Mouse (Mus musculus) ES-E14 (cell line): ENCODE measurements around the gene Duoxa1. TPM values are rescaled to one million over a fixed set of nuclear protein-coding genes. Genes with fewer than 3 reads are reported as not detected.

Experiments
- DNase-seq: peaks from one replicate; pipeline ENCODE4 v3.0.0-alpha.2; 2013; ENCODE audit warnings: low read depth, low spot score
- H3K27ac ChIP-seq: 2 replicates; pipeline ENCODE4 v1.5.1; 2012; ENCODE audit warnings: low read depth, mild to moderate bottlenecking, low read length, moderate library complexity, mixed read lengths; ENCODE audit not compliant: poor library complexity, insufficient read depth, severe bottlenecking
- H3K36me3 ChIP-seq: 2 replicates; pipeline ENCODE4 v1.6.1; 2012; ENCODE audit warnings: mild to moderate bottlenecking, low read length, moderate library complexity, mixed read lengths; ENCODE audit not compliant: control insufficient read depth, poor library complexity, insufficient read depth, severe bottlenecking
- H3K4me1 ChIP-seq, 2 experiments: fragments of 150-350 bp in 1 of 2; sonication (generic) in 1 of 2; 2 replicates each; pipeline ENCODE4 v1.6.1; 2012; ENCODE audit warnings: low read length in 2 of 2, mild to moderate bottlenecking in 1 of 2, mixed read lengths in 1 of 2; ENCODE audit not compliant: control insufficient read depth in 2 of 2, insufficient read depth in 2 of 2, poor library complexity in 1 of 2
- H3K4me3 ChIP-seq, 2 experiments: fragments of 150-350 bp in 1 of 2; sonication (generic) in 1 of 2; 2 replicates each; pipeline ENCODE4 v1.5.1; 2012; ENCODE audit warnings: low read length in 2 of 2, low read depth in 1 of 2, mild to moderate bottlenecking in 1 of 2, mixed read lengths in 1 of 2; ENCODE audit not compliant: insufficient read depth in 1 of 2, poor library complexity in 1 of 2, severe bottlenecking in 1 of 2
- H3K9ac ChIP-seq: 2 replicates; pipeline ENCODE4 v1.6.1; 2012; ENCODE audit warnings: low read depth, mild to moderate bottlenecking, low read length, mixed read lengths; ENCODE audit not compliant: poor library complexity, insufficient read depth, severe bottlenecking
- H3K9me3 ChIP-seq: fragments of 150-350 bp; sonication (generic); 2 replicates; pipeline ENCODE4 v1.6.1; 2012; ENCODE audit warnings: low read depth, mild to moderate bottlenecking, low read length; ENCODE audit not compliant: control insufficient read depth, insufficient read depth
- CHD2 ChIP-seq: IDR thresholded peaks from 2 replicates; pipeline ENCODE4 v1.6.1; 2014; ENCODE audit warnings: mild to moderate bottlenecking, low read depth, low read length, inconsistent platforms
- HCFC1 ChIP-seq: IDR thresholded peaks from 2 replicates; pipeline ENCODE4 v1.6.1; 2012; ENCODE audit warnings: low read length, inconsistent platforms, borderline replicate concordance; ENCODE audit not compliant: insufficient read depth
- MAFK ChIP-seq: IDR thresholded peaks from 2 replicates; pipeline ENCODE4 v1.6.1; 2014; ENCODE audit warnings: mild to moderate bottlenecking, low read depth, low read length, inconsistent platforms; ENCODE audit not compliant: insufficient read depth
- ZC3H11A ChIP-seq: IDR thresholded peaks from 2 replicates; pipeline ENCODE4 v1.6.1; 2012; ENCODE audit warnings: low read depth, mild to moderate bottlenecking, inconsistent platforms, low read length, borderline replicate concordance
- ZNF384 ChIP-seq: IDR thresholded peaks from 2 replicates; pipeline ENCODE4 v1.6.1; 2012; ENCODE audit warnings: low read depth, low read length, inconsistent platforms
- in situ Hi-C, 2 experiments: fragments of 600-800 bp; cut with MboI; formaldehyde crosslinking; loops; one replicate each; pipeline ENCODE4 v1.15.1; 2025; ENCODE audit warnings: low sequenced_read_pairs in 2 of 2, inconsistent platforms in 1 of 2; ENCODE audit not compliant: unreplicated experiment in 2 of 2
- total RNA-seq: library from RNA; depleted of rRNA; stranded (reverse); fragments of 300-350 nt; gene quantifications from 2 replicates; pipeline ENCODE4 v1.2.3, GENCODE M21; 2012

The Duoxa1 gene
- total RNA-seq, 1 experiment: 1.3 TPM

GRCm38 (mm10) chr2:122305097-122305892, 8.2 kb downstream of the Duoxa1 start:
- in situ Hi-C loops: no loop called here
- Histone ChIP-seq H3K4me3 (no peak overlapping the region), H3K9ac (no peak overlapping the region), H3K9me3 (no peaks in the 10 kb centered on the region), H3K27ac (no peak overlapping the region), H3K4me1 (peaks cover 0 to 2% of the 10 kb centered on the region in 2 experiments; a peak in 1 of 4 replicates), H3K36me3 (no peaks in the 10 kb centered on the region)
- no peak for DNase-seq
- no peak for TF ChIP-seq HCFC1

GRCm38 (mm10) chr2:122304544-122304943, 9.0 kb downstream of the Duoxa1 start:
- no peak for TF ChIP-seq HCFC1
- no peak overlapping the region for H3K4me3 ChIP-seq
- no peaks in the 10 kb centered on the region for H3K36me3 ChIP-seq
- in situ Hi-C loops: no loop called here
- peaks cover 0 to 2% of the 10 kb centered on the region in 2 experiments; a peak in 1 of 4 replicates for H3K4me1 ChIP-seq
- no peak overlapping the region for H3K27ac ChIP-seq
- H3K9me3 ChIP-seq: no peaks in the 10 kb centered on the region
- no peak for DNase-seq
- H3K9ac ChIP-seq: no peak overlapping the region

- Histone ChIP-seq H3K4me1 (peaks cover 0 to 2% of the 10 kb centered on the region in 2 experiments; a peak in 1 of 4 replicates), H3K27ac (no peak overlapping the region), H3K9me3 (no peaks in the 10 kb centered on the region), H3K9ac (no peak overlapping the region), H3K36me3 (no peaks in the 10 kb centered on the region), H3K4me3 (no peak overlapping the region)
- DNase-seq: peak; percentile 91
- TF ChIP-seq CHD2 (no peak), ZC3H11A (peak; percentile 51; the same call in 1 of the 2 replicates), ZNF384 (0 out of 2 replicates have a peak, but pooled peaks have one; percentile 30)
- in situ Hi-C loops: no loop called here
These were observed 10.8 kb downstream of the Duoxa1 start for GRCm38 (mm10) chr2:122302574-122303241.

GRCm38 (mm10) chr2:122301921-122302573, 11.5 kb downstream of the Duoxa1 start:
- no peaks in the 10 kb centered on the region for H3K9me3 ChIP-seq
- peaks cover 0 to 8% of the 10 kb centered on the region in 2 experiments; a peak in 2 of 4 replicates for H3K4me1 ChIP-seq
- DNase-seq: no peak
- peak overlapping the region; percentile 11 to 54; a peak in 2 of 4 replicates for H3K4me3 ChIP-seq
- H3K27ac ChIP-seq: no peak overlapping the region
- TF ChIP-seq CHD2 (no peak), ZC3H11A (no peak), ZNF384 (no peak), MAFK (no peak), HCFC1 (no peak)
- no peak overlapping the region for H3K9ac ChIP-seq
- H3K36me3 ChIP-seq: no peaks in the 10 kb centered on the region
- in situ Hi-C loops: no loop called here
